Mouse (Mus musculus): ENCODE data around the gene Usp10. TPM values are rescaled to one million over a fixed set of nuclear protein-coding genes. Genes with fewer than 3 reads are reported as not detected.

Usp10 gene
- 37.8 and 54.7 TPM in 2 replicates for polyA plus RNA-seq (2015; fragmentation: Nextera tagmentation; extraction: Ambion mirVana)

DNA sequence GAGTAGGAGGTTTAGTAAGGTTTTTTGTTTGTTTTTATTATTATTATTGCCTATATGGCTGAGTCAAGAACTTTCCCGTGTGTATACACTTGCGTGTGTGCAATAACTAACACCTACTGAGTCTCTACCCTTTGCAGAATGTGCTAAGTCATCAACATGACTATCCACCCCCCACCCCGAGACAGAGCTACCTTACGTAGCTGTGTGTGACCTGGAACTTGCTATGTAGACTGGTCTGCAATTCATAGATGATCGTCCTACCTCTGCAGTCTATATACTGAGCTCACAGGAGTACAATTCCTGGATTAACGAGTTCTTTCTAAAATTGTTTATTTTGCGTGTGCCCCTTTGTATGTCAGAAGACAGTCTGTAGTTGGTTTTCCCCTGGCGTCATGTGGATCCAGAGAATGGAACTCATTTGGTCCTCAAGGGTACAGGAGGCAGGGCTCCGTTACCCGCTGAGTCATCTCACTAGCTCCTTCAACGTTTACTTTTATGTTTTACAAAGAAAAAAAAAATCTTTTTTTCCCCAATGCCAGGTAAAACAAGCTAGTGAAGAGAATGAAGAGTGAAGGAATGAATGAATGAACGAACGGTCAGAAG lies at the start of gene Usp10:
Gene Usp10 (plus strand): TSS at position 417 of the 603 bp plus-strand sequence.

DNA sequence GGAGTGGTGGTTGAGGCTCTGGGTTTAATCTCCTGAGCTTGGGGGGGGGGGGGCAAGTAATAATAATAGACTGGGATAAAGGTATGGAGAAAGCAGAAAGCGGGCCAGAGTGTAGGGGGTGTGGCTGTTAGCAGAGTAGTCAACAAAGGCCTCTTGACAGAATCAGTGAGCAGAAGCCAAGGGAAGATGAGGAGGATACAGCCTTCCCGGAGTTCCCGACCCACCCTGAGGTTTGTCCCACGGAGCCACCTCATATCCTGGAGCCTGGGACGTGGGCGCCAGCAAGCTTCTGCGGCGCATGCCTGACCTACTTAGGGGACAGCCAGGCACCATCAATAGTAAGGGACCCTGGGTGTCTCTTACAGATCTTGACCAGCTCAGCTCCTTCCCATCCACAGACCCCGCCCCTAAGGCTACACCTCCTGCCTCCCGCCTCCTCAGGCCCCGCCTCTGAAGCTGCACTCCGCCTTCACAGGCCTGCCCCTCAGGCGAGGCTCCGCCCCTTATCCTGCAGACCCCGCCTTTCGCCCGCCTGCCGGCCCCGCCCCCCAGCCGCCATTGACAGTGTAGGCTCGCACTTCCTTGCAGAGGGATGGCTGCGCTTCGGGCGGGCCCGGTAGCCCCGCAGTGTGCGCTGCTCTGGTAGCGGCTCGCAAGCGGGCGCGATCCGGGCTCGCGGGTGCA lies 48.3 kb upstream of the Usp10 start, which contains the start of gene Klhl36:
Gene Klhl36 (plus strand): TSS at position 561 of the 684 bp plus-strand sequence.

GRCm38 (mm10) chr8:119910547-119911257 lies 542 bp downstream of the Usp10 start, which contains the start of gene Gm20388:
Gene Gm20388 (plus strand): TSS chr8:119910841.

GRCm38 (mm10) chr8:119992249-119992648 lies 82.1 kb downstream of the Usp10 start, which contains the start of gene Crispld2:
Gene Crispld2 (plus strand): TSS chr8:119992438.

Other genes with a start within 250 kb of the Usp10 start
- 24.1 and 64.3 TPM in 2 replicates for gene Wfdc1, start 244.0 kb upstream of the Usp10 start, polyA plus RNA-seq (2015; fragmentation: Nextera tagmentation; extraction: Ambion mirVana)
- 0.17 and 0.25 TPM in 2 replicates for gene Atp2c2, start 210.4 kb upstream of the Usp10 start, polyA plus RNA-seq (2015; fragmentation: Nextera tagmentation; extraction: Ambion mirVana)
- gene Tldc1, start 131.9 kb upstream of the Usp10 start, polyA plus RNA-seq (2015; fragmentation: Nextera tagmentation; extraction: Ambion mirVana): 9.2 and 13.6 TPM in 2 replicates
- 49.0 and 57.4 TPM in 2 replicates for gene Cotl1, start 69.8 kb upstream of the Usp10 start, polyA plus RNA-seq (2015; fragmentation: Nextera tagmentation; extraction: Ambion mirVana)
- gene Klhl36, start 48.1 kb upstream of the Usp10 start, polyA plus RNA-seq (2015; fragmentation: Nextera tagmentation; extraction: Ambion mirVana): 13.9 and 17.5 TPM in 2 replicates
- gene Gm20388, start 481 bp downstream of the Usp10 start, polyA plus RNA-seq (2015; fragmentation: Nextera tagmentation; extraction: Ambion mirVana): not detected in 2 replicates
- gene Crispld2, start 82.1 kb downstream of the Usp10 start, polyA plus RNA-seq (2015; fragmentation: Nextera tagmentation; extraction: Ambion mirVana): 20.0 and 29.4 TPM in 2 replicates
- 25.8 and 38.1 TPM in 2 replicates for gene Zdhhc7, start 191.1 kb downstream of the Usp10 start, polyA plus RNA-seq (2015; fragmentation: Nextera tagmentation; extraction: Ambion mirVana)
- gene 6430548M08Rik, start 203.8 kb downstream of the Usp10 start, polyA plus RNA-seq (2015; fragmentation: Nextera tagmentation; extraction: Ambion mirVana): 12.1 and 13.8 TPM in 2 replicates

All from adrenal gland, postnatal 0 days (tissue).